Mouse (Mus musculus) hindbrain, embryonic 11.5 days (tissue): ENCODE results near the gene Kyat1. TPM values are rescaled to one million over a fixed set of nuclear protein-coding genes. Genes with fewer than 3 reads are reported as not detected.
"Not testable (repeated sequence)": the region's sequence is repeated elsewhere in the genome, so short reads cannot be mapped to it uniquely, and the experiment has no call there.

Experiments used
- ATAC-seq: fragments of 200-750 bp; cut with Nextera tagmentation; 2 replicates; pipeline ENCODE4 v1.8.0; 2017; ENCODE audit warnings: mild to moderate bottlenecking, moderate TSS enrichment, moderate library complexity; ENCODE audit not compliant: low FRiP score
- DNase-seq: peaks from one replicate; pipeline ENCODE4 v3.0.0-alpha.2; 2015; ENCODE audit warnings: low spot score
- H3K27ac ChIP-seq: fragments of 300-500 bp; sonication (generic); 2 replicates; pipeline ENCODE4 v1.5.1; 2014; ENCODE audit warnings: mild to moderate bottlenecking, low read depth, low read length
- H3K27me3 ChIP-seq: fragments of 300-500 bp; sonication (generic); 2 replicates; pipeline ENCODE4 v1.6.1; 2014; ENCODE audit warnings: mild to moderate bottlenecking, low read length, moderate library complexity, mixed read lengths; ENCODE audit not compliant: control insufficient read depth, insufficient read depth
- H3K36me3 ChIP-seq: fragments of 300-500 bp; sonication (generic); 2 replicates; pipeline ENCODE4 v1.6.1; 2014; ENCODE audit warnings: mild to moderate bottlenecking, low read length, moderate library complexity, mixed read lengths; ENCODE audit not compliant: control insufficient read depth, insufficient read depth
- H3K4me1 ChIP-seq: fragments of 300-500 bp; sonication (generic); replicated peaks from 2 replicates; pipeline ENCODE4 v1.6.1; 2014; ENCODE audit warnings: low read length, mixed read lengths; ENCODE audit not compliant: control insufficient read depth, insufficient read depth
- H3K4me2 ChIP-seq: fragments of 300-500 bp; sonication (generic); replicated peaks from 2 replicates; pipeline ENCODE4 v1.6.1; 2014; ENCODE audit warnings: mild to moderate bottlenecking, low read depth, low read length
- H3K4me3 ChIP-seq: fragments of 300-500 bp; sonication (generic); 2 replicates; pipeline ENCODE4 v1.5.1; 2014; ENCODE audit warnings: low read depth, low read length
- H3K9ac ChIP-seq: fragments of 300-500 bp; sonication (generic); 2 replicates; pipeline ENCODE4 v1.6.1; 2014; ENCODE audit warnings: low read depth, low read length
- H3K9me3 ChIP-seq: fragments of 300-500 bp; sonication (generic); 2 replicates; pipeline ENCODE4 v1.6.1; 2016; ENCODE audit warnings: low read length; ENCODE audit not compliant: control insufficient read depth
- WGBS: fragments of 180-500 bp; shearing (Covaris S2); extraction: QIAGEN DNeasy Blood & Tissue Kit; methylation state at CpG from one replicate; pipeline ENCODE4 v1.1.7; 2014; 5-methylcytosine and 5-hydroxymethylcytosine counted together
- polyA plus RNA-seq: library from polyadenylated mRNA; unstranded; fragments of >200 nt; fragmentation: Nextera tagmentation; extraction: Ambion mirVana; gene quantifications from 2 replicates; pipeline ENCODE4 v1.2.1, GENCODE M21; 2014

Gene Kyat1
- polyA plus RNA-seq, 1 experiment from 2014 or later, result 9.4 TPM

DNA sequence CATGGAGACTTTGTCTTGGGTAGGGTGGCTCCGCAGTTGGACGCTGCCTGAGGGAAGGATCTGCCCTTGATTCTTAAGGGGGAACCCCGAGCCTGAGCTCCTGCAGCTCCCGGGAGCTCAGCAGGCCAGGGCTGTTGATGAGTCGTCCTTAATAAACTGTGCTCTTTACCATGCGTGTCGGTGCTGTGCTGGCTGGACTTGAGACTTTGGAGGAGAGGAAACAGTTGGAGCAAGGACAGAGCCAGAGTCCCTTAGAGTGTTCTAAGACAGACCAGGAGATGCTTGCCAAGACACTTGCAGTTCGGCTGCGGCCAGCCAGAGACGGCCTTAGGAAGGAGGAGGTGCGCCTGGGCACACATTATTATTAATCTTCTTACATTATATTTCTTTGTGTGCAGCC, 53.8 kb downstream of the Kyat1 start:
- DNase-seq (no peak), ATAC-seq (no peak)
- Histone ChIP-seq H3K36me3 (0 out of 2 replicates have a peak, but pooled peaks cover 9% of the 10 kb centered on the region), H3K9ac (no peak overlapping the region), H3K4me1 (no peaks in the 10 kb centered on the region), H3K27ac (no peak overlapping the region), H3K4me3 (no peak overlapping the region), H3K9me3 (no peaks in the 10 kb centered on the region), H3K27me3 (no peaks in the 10 kb centered on the region), H3K4me2 (no peak overlapping the region)
- WGBS, result 90% methylated on average over 11 of the region's 11 CpGs

- H3K36me3 ChIP-seq, result peaks cover 12% of the 10 kb centered on the region; the same call in 1 of the 2 replicates
- H3K4me3 ChIP-seq, result no peak overlapping the region
- 94% methylated on average over 4 of the region's 4 CpGs for WGBS
- no peak overlapping the region for H3K4me2 ChIP-seq
- ATAC-seq (no peak), DNase-seq (no peak)
- H3K4me1 ChIP-seq, result no peaks in the 10 kb centered on the region
- H3K27me3 ChIP-seq, result no peaks in the 10 kb centered on the region
- H3K9ac ChIP-seq, result no peak overlapping the region
- no peaks in the 10 kb centered on the region for H3K9me3 ChIP-seq
- no peak overlapping the region for H3K27ac ChIP-seq
Measured at GRCm38 (mm10) chr2:30147466-30147865, 58.2 kb downstream of the Kyat1 start.

DNA sequence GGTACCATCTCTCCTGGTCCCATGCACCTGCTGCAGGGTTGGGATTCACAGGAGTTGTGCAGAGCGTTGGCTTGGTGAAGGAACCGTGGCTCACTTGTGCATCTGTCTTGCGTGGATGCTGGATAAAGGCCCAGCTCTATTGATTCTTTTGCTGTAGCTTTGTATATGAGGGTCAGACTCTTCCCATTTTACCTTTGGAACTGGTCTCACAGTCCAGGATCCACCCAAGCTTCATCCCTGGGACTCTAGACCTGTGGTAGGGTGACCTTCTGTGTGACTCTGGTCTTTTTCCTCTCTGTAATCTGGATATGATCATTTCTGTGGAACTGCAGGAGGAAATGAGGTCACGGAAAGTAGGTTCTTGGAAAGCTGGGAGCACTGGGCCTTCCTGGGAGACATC, 61.2 kb downstream of the Kyat1 start:
- no peaks in the 10 kb centered on the region for H3K27me3 ChIP-seq
- no peaks in the 10 kb centered on the region for H3K4me1 ChIP-seq
- no peak overlapping the region for H3K9ac ChIP-seq
- ATAC-seq (no peak), DNase-seq (no peak)
- H3K4me2 ChIP-seq, result no peak overlapping the region
- H3K9me3 ChIP-seq, result no peaks in the 10 kb centered on the region
- H3K36me3 ChIP-seq, result peaks cover 16% of the 10 kb centered on the region
- H3K4me3 ChIP-seq, result no peak overlapping the region
- no peak overlapping the region for H3K27ac ChIP-seq
- 94% methylated on average over 4 of the region's 4 CpGs for WGBS

DNA sequence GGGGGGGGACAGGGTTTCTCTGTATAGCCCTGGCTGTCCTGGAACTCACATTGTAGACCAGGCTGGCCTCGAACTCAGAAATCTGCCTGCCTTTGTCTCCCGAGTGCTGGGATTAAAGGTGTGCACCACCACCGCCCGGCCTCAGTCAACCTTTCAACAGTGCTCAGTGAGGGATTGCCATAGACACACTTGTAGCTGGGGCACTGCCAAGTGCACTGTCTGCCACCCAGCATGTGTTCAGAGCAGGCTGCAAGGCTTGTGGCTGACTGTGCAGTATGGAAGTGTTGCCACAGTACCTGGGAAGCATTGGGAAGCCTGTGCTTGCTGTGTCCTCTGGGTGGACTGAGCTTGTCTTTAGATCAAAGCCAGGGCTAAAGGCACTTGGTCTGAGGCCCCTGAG, 65.6 kb downstream of the Kyat1 start:
- not testable (repeated sequence) for H3K4me3 ChIP-seq, H3K9me3 ChIP-seq, H3K9ac ChIP-seq, ATAC-seq, H3K4me1 ChIP-seq, H3K27me3 ChIP-seq, H3K36me3 ChIP-seq, DNase-seq, H3K4me2 ChIP-seq, H3K27ac ChIP-seq
- 89% methylated on average over 4 of the region's 4 CpGs for WGBS

DNA sequence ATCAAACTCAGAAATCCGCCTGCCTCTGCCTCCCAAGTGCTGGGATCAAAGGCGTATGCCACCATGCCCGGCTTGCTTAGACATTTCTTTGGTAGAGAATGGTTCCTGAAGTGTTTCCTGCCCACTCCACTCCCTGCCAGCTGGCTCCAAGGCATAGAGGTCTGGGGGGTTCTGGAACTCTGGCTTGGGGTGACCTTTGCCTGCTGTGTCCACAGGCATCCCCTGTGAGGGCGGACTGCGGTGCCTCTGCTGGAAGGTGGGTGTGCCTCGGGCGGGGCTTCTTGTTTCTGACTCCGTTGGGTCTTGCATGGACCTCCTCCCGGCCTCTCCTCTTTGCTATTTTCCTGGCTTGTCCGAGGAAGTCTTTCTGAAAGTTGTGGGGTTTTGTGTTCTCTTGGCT, 69.2 kb downstream of the Kyat1 start:
- Histone ChIP-seq H3K9me3 (no peaks in the 10 kb centered on the region), H3K4me2 (no peak overlapping the region), H3K4me3 (no peak overlapping the region), H3K9ac (no peak overlapping the region), H3K4me1 (peaks cover 6% of the 10 kb centered on the region; the same call in 1 of the 2 replicates), H3K36me3 (peaks cover 5% of the 10 kb centered on the region; the same call in 1 of the 2 replicates), H3K27me3 (no peaks in the 10 kb centered on the region), H3K27ac (no peak overlapping the region)
- ATAC-seq (no peak), DNase-seq (no peak)
- WGBS, result 84% methylated on average over 10 of the region's 10 CpGs

Other genes starting within 250 kb of the Kyat1 start
- gene Sptan1, start 240.3 kb downstream of the Kyat1 start, polyA plus RNA-seq, result 172 and 192 TPM in 2 replicates
- 30.1 and 33.9 TPM in 2 replicates for gene Wdr34, start 157.0 kb downstream of the Kyat1 start, polyA plus RNA-seq
- 688 and 696 TPM in 2 replicates for gene Set, start 148.5 kb downstream of the Kyat1 start, polyA plus RNA-seq
- gene Pkn3, start 128.2 kb downstream of the Kyat1 start, polyA plus RNA-seq, result 4.5 and 5.2 TPM in 2 replicates
- gene Zdhhc12, start 112.2 kb downstream of the Kyat1 start, polyA plus RNA-seq, result 27.4 and 32.2 TPM in 2 replicates
- gene Zer1, start 81.3 kb downstream of the Kyat1 start, polyA plus RNA-seq, result 6.5 and 9.3 TPM in 2 replicates
- 16.3 and 20.6 TPM in 2 replicates for gene Tbc1d13, start 72.1 kb downstream of the Kyat1 start, polyA plus RNA-seq
- 15.3 and 15.6 TPM in 2 replicates for gene Endog, start 34.4 kb downstream of the Kyat1 start, polyA plus RNA-seq
- gene Spout1, start 27.4 kb downstream of the Kyat1 start, polyA plus RNA-seq, result 62.1 and 65.9 TPM in 2 replicates
- 47.6 and 55.9 TPM in 2 replicates for gene Lrrc8a, start 31.9 kb upstream of the Kyat1 start, polyA plus RNA-seq
- gene Gm28035, start 34.7 kb upstream of the Kyat1 start, polyA plus RNA-seq, result 0.06 and 0.07 TPM in 2 replicates
- gene Phyhd1, start 60.4 kb upstream of the Kyat1 start, polyA plus RNA-seq, result 4.2 and 5.6 TPM in 2 replicates
- not detected in 2 replicates for gene Gm28038, start 75.2 kb upstream of the Kyat1 start, polyA plus RNA-seq
- gene Dolk, start 80.5 kb upstream of the Kyat1 start, polyA plus RNA-seq, result 24.0 and 24.1 TPM in 2 replicates
- gene Nup188, start 80.5 kb upstream of the Kyat1 start, polyA plus RNA-seq, result 44.5 and 49.9 TPM in 2 replicates
- gene Sh3glb2, start 153.5 kb upstream of the Kyat1 start, polyA plus RNA-seq, result 42.6 and 48.5 TPM in 2 replicates
- 13.9 and 18.6 TPM in 2 replicates for gene Miga2, start 158.4 kb upstream of the Kyat1 start, polyA plus RNA-seq
- 41.9 and 44.5 TPM in 2 replicates for gene Dolpp1, start 186.4 kb upstream of the Kyat1 start, polyA plus RNA-seq
- gene Crat, start 210.0 kb upstream of the Kyat1 start, polyA plus RNA-seq, result 21.5 and 27.5 TPM in 2 replicates
- 55.4 and 62.8 TPM in 2 replicates for gene Ptpa, start 210.2 kb upstream of the Kyat1 start, polyA plus RNA-seq